Mouse (Mus musculus) limb, embryonic 11.5 days (tissue): ENCODE measurements around the gene Prdm12. TPM values are rescaled to one million over a fixed set of nuclear protein-coding genes. Genes with fewer than 3 reads are reported as not detected.

Experiments used
- ATAC-seq: fragments of 200-750 bp; cut with Nextera tagmentation; 2 replicates; pipeline ENCODE4 v1.8.0; 2017; ENCODE audit warnings: low read depth; ENCODE audit not compliant: insufficient number of reproducible peaks, low FRiP score, low TSS enrichment
- DNase-seq: peaks from one replicate; pipeline ENCODE4 v3.0.0-alpha.2; 2015; ENCODE audit warnings: low spot score
- H3K27ac ChIP-seq: fragments of 300-500 bp; sonication (generic); replicated peaks from 2 replicates; pipeline ENCODE4 v1.5.1; 2014; ENCODE audit warnings: low read depth, mild to moderate bottlenecking, low read length
- H3K27me3 ChIP-seq: fragments of 300-500 bp; sonication (generic); 2 replicates; pipeline ENCODE4 v1.6.1; 2014; ENCODE audit warnings: mild to moderate bottlenecking, low read length, mixed read lengths; ENCODE audit not compliant: control insufficient read depth, insufficient read depth
- H3K36me3 ChIP-seq: fragments of 300-500 bp; sonication (generic); 2 replicates; pipeline ENCODE4 v1.6.1; 2014; ENCODE audit warnings: mild to moderate bottlenecking, low read length, moderate library complexity, mixed read lengths; ENCODE audit not compliant: control insufficient read depth, insufficient read depth
- H3K4me1 ChIP-seq: fragments of 300-500 bp; sonication (generic); 2 replicates; pipeline ENCODE4 v1.6.1; 2014; ENCODE audit warnings: low read length, mixed read lengths; ENCODE audit not compliant: control insufficient read depth, insufficient read depth
- H3K4me2 ChIP-seq: fragments of 300-500 bp; sonication (generic); 2 replicates; pipeline ENCODE4 v1.6.1; 2014; ENCODE audit warnings: low read depth, mild to moderate bottlenecking, moderate library complexity; ENCODE audit not compliant: severe bottlenecking
- H3K4me3 ChIP-seq: fragments of 300-500 bp; sonication (generic); 2 replicates; pipeline ENCODE4 v1.5.1; 2014; ENCODE audit warnings: low read depth, low read length
- H3K9ac ChIP-seq: fragments of 300-500 bp; sonication (generic); 2 replicates; pipeline ENCODE4 v1.6.1; 2014; ENCODE audit warnings: mild to moderate bottlenecking, low read length
- H3K9me3 ChIP-seq: fragments of 300-500 bp; sonication (generic); 2 replicates; pipeline ENCODE4 v1.6.1; 2016; ENCODE audit warnings: low read length; ENCODE audit not compliant: control insufficient read depth
- WGBS: fragments of 180-500 bp; shearing (Covaris S2); extraction: QIAGEN DNeasy Blood & Tissue Kit; methylation state at CpG from one replicate; pipeline ENCODE4 v1.1.7; 2014; 5-methylcytosine and 5-hydroxymethylcytosine counted together
- polyA plus RNA-seq: library from polyadenylated mRNA; unstranded; fragments of >200 nt; fragmentation: Nextera tagmentation; extraction: Ambion mirVana; gene quantifications from 2 replicates; pipeline ENCODE4 v1.2.1, GENCODE M21; 2014

Prdm12 gene
- polyA plus RNA-seq, result 0.07 and 0.09 TPM in 2 replicates

GRCm38 (mm10) chr2:31639901-31640608 lies at the start of gene Prdm12:
Gene Prdm12, plus strand, starts transcription at chr2:31640037.
- H3K9me3 ChIP-seq, result no peaks in the 10 kb centered on the region; the same call in 1 of the 2 replicates
- no peaks in the 10 kb centered on the region for H3K4me1 ChIP-seq
- 1% methylated on average over 41 of the region's 41 CpGs for WGBS
- H3K27me3 ChIP-seq, result peaks cover 98% of the 10 kb centered on the region
- no peak within 1 kb of the TSS for H3K9ac ChIP-seq
- H3K36me3 ChIP-seq, result no peaks in the 10 kb centered on the region
- ATAC-seq, result no peak
- no peak for DNase-seq
- H3K4me3 ChIP-seq, result no peak within 1 kb of the TSS
- no peak within 1 kb of the TSS for H3K4me2 ChIP-seq
- no peak within 1 kb of the TSS for H3K27ac ChIP-seq

GRCm38 (mm10) chr2:31591799-31592484 lies 47.9 kb upstream of the Prdm12 start:
- ATAC-seq (no peak), DNase-seq (no peak)
- Histone ChIP-seq H3K27ac (no peak overlapping the region), H3K4me1 (no peaks in the 10 kb centered on the region), H3K36me3 (peaks cover 11% of the 10 kb centered on the region), H3K4me2 (no peak overlapping the region), H3K27me3 (no peaks in the 10 kb centered on the region), H3K9me3 (no peaks in the 10 kb centered on the region), H3K4me3 (no peak overlapping the region), H3K9ac (no peak overlapping the region)
- 88% methylated on average over 9 of the region's 9 CpGs for WGBS

- no peak for ATAC-seq
- no peak overlapping the region for H3K4me2 ChIP-seq
- peaks cover 31% of the 10 kb centered on the region for H3K36me3 ChIP-seq
- no peaks in the 10 kb centered on the region for H3K4me1 ChIP-seq
- no peaks in the 10 kb centered on the region for H3K9me3 ChIP-seq
- no peak overlapping the region for H3K27ac ChIP-seq
- H3K4me3 ChIP-seq, result no peak overlapping the region
- no peak overlapping the region for H3K9ac ChIP-seq
- no peak for DNase-seq
- H3K27me3 ChIP-seq, result no peaks in the 10 kb centered on the region
- 86% methylated on average over 1 of the region's 1 CpGs for WGBS
These were observed 32.3 kb upstream of the Prdm12 start for GRCm38 (mm10) chr2:31607555-31607954.

- Histone ChIP-seq H3K4me3 (no peak overlapping the region), H3K9ac (no peak overlapping the region), H3K36me3 (peaks cover 37% of the 10 kb centered on the region), H3K27ac (no peak overlapping the region), H3K4me1 (no peaks in the 10 kb centered on the region), H3K9me3 (no peaks in the 10 kb centered on the region), H3K27me3 (no peaks in the 10 kb centered on the region), H3K4me2 (no peak overlapping the region)
- WGBS, result 25% methylated on average over 7 of the region's 7 CpGs
- DNase-seq, result no peak
- no peak for ATAC-seq
These were observed 30.0 kb upstream of the Prdm12 start for GRCm38 (mm10) chr2:31609859-31610261.

- WGBS, result 78% methylated on average over 4 of the region's 4 CpGs
- no peak for ATAC-seq
- Histone ChIP-seq H3K4me2 (no peak overlapping the region), H3K9me3 (no peaks in the 10 kb centered on the region), H3K36me3 (peaks cover 30% of the 10 kb centered on the region), H3K4me1 (no peaks in the 10 kb centered on the region), H3K27ac (no peak overlapping the region), H3K27me3 (no peaks in the 10 kb centered on the region), H3K4me3 (no peak overlapping the region), H3K9ac (no peak overlapping the region)
- no peak for DNase-seq
These were observed 28.9 kb upstream of the Prdm12 start for GRCm38 (mm10) chr2:31610922-31611321.

- no peak overlapping the region for H3K4me3 ChIP-seq
- H3K27ac ChIP-seq, result no peak overlapping the region
- H3K9me3 ChIP-seq, result no peaks in the 10 kb centered on the region
- H3K27me3 ChIP-seq, result no peaks in the 10 kb centered on the region
- DNase-seq (no peak), ATAC-seq (no peak)
- H3K9ac ChIP-seq, result no peak overlapping the region
- H3K4me1 ChIP-seq, result no peaks in the 10 kb centered on the region
- WGBS, result 78% methylated on average over 8 of the region's 8 CpGs
- H3K4me2 ChIP-seq, result no peak overlapping the region
- peaks cover 30% of the 10 kb centered on the region for H3K36me3 ChIP-seq
These were observed 28.4 kb upstream of the Prdm12 start for GRCm38 (mm10) chr2:31611400-31611799.

- ATAC-seq (no peak), DNase-seq (no peak)
- Histone ChIP-seq H3K9me3 (no peaks in the 10 kb centered on the region), H3K27ac (no peak overlapping the region), H3K4me2 (no peak overlapping the region), H3K4me3 (no peak overlapping the region), H3K36me3 (peaks cover 30% of the 10 kb centered on the region), H3K9ac (no peak overlapping the region), H3K27me3 (no peaks in the 10 kb centered on the region), H3K4me1 (no peaks in the 10 kb centered on the region)
- WGBS, result 74% methylated on average over 6 of the region's 6 CpGs
These were observed 27.2 kb upstream of the Prdm12 start for GRCm38 (mm10) chr2:31612627-31613026.

- Histone ChIP-seq H3K4me1 (no peaks in the 10 kb centered on the region), H3K9ac (no peak overlapping the region), H3K9me3 (no peaks in the 10 kb centered on the region), H3K4me2 (no peak overlapping the region), H3K36me3 (peaks cover 21% of the 10 kb centered on the region), H3K27ac (no peak overlapping the region), H3K27me3 (no peaks in the 10 kb centered on the region), H3K4me3 (no peak overlapping the region)
- WGBS, result 90% methylated on average over 7 of the region's 7 CpGs
- DNase-seq (no peak), ATAC-seq (no peak)
These were observed 26.1 kb upstream of the Prdm12 start for GRCm38 (mm10) chr2:31613781-31614180.
